Mouse (Mus musculus): ENCODE data around the gene Traf7.

DNA sequence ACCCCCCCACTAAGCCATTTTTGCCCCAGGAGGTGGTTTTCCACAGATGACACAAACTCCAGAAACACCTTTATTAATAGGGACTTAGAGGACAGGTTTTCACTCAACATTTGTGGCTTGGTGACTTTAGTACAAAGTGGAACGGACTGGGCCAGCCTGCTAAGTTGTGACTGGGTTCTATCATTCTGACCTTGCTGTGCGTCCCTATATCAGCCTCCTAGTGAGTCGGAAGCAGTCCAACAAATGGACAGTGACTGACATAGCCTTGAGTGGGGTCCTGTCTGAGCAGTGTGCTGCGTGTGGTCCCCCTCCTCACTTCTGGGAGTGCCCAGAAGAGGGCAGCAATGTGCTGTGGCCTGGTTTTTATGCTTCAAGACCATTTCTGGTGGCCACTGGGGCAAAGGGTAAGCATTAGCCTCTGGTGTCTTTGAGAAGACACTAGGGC lies 1.3 kb upstream of the Traf7 start:
- TF ChIP-seq HCFC1 (IDR thresholded peaks at IDR 0.05; ENCODE audit: borderline replicate concordance, insufficient read depth, low read length) (no peak; the same call in 1 of the 2 replicates), ZNF384 (IDR thresholded peaks at IDR 0.05; ENCODE audit: low read depth, low read length) (no peak), MAFK (IDR thresholded peaks at IDR 0.05; ENCODE audit: insufficient read depth, low read depth, low read length) (no peak)
